Mouse (Mus musculus): Measurements from ENCODE around the gene Vmac.

DNA sequence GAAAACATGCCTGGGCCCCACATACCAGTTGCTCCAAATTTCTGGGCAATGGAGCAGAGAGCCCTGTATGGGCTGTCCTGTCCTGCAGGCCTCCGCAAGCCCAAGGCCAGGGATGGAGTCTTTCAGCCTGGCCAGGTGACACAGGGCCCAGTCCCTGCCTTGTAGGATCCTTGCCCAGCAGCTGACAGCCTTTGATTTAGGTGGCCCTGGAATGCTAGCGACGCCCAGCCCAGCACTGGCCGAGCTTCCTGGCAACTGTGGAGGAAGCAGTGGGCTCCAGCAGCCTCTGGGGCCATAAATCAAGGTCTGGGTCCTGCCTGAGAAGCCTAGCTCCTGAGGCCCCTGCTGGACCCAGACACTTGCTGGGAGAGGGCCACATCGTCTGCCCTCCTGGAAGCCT, 4.6 kb upstream of the Vmac start:
- TF ChIP-seq ZNF384 (IDR thresholded peaks at IDR 0.05; ENCODE audit: low read depth, low read length) (no peak), MAFK (IDR thresholded peaks at IDR 0.05; ENCODE audit: insufficient read depth, low read depth, low read length) (no peak), HCFC1 (IDR thresholded peaks at IDR 0.05; ENCODE audit: borderline replicate concordance, insufficient read depth, low read length) (no peak), ZC3H11A (IDR thresholded peaks at IDR 0.05; ENCODE audit: borderline replicate concordance, low read depth, low read length) (no peak), CHD2 (IDR thresholded peaks at IDR 0.05; ENCODE audit: low read depth, low read length) (no peak)
